ENCODE assay signal across 14 mouse cellular contexts in the genomic region with DNA sequence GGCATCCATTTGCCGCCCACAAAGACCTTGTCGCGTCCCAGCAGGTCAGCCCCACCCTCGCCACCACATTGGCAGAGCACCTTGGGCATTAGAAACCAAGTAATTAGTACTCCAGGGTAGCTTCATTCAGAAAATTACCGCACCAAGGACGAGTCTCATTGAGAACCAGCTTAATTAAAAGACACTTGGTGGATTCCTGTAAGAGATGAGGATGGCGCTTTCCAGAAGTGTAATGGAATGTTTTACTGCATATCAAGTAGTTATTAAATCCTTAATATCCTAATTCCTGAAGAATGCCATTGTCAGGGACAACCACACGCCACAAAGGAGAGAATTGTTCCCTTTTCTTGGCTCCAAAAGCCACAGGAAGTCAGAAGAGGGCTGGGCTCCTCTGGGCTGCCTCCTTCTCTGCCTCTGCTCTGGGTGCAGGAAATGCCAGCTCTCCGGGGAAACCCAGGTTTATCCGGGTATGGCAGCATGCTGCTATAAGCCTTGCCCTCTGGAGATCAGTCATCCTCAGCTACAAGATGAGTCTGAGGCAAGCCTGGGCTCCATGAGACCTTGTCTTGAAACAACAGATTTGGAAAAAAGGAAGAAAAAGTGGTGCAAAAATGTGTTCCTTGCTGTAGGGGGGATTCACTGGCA. TPM values are rescaled to one million over a fixed set of nuclear protein-coding genes. Genes with fewer than 3 reads are reported as not detected.
DNase-seq lines count a peak whose midpoint lies in the region; ATAC-seq lines count a peak whose summit lies in the region.
"Had no signal": no experiment of that assay in that cellular context is flagged by ENCODE, and none has a peak within 500 bp of the region (broad histone marks: within the 10 kb centered on the region; RNA-seq: fewer than 3 reads in every experiment).

No protein-coding gene starts in this region.

- ATAC-seq in inflammation-experienced regulatory T-cells, adult 6 months: peak; percentile 61
- ATAC-seq in hindbrain, embryonic 14.5 days (ENCODE audit: low FRiP score): no peak

- no peak overlapping the region for H3K9ac ChIP-seq in hindbrain, embryonic 14.5 days

- H3K36me3 ChIP-seq in hindbrain, embryonic 14.5 days (replicated peaks; ENCODE audit: control insufficient read depth, insufficient read depth): no peaks in the 10 kb centered on the region
- H3K36me3 ChIP-seq: forebrain, embryonic 10.5 days; hindbrain, embryonic 10.5 days had no signal

- no peak overlapping the region for H3K27ac ChIP-seq in hindbrain, embryonic 14.5 days
- H3K27ac ChIP-seq: forebrain, embryonic 10.5 days; hindbrain, embryonic 10.5 days; layer of hippocampus, adult 2 months had no signal

- no peaks in the 10 kb centered on the region for H3K27me3 ChIP-seq in hindbrain, embryonic 14.5 days (ENCODE audit: control insufficient read depth, insufficient read depth, low read length)

- peak; percentile 44 for DNase-seq in 3134 (ENCODE audit: extremely low read depth, insufficient read length, low spot score)
- DNase-seq in CD4-positive helper T cell, adult 2 months (ENCODE audit: low read depth, low spot score): peak; percentile 64
- DNase-seq in thymus, adult 18-20 months: peak; percentile 60 to 73
- DNase-seq in neural tube, embryonic 10.5 days (ENCODE audit: extremely low spot score, low spot score): no peak
- DNase-seq in hindbrain, embryonic 14.5 days (ENCODE audit: low spot score): no peak
- DNase-seq in adrenal gland, postnatal 36 days: no peak
- DNase-seq: cerebellum, adult 8-10 months; kidney, adult 11 months; liver; spleen, adult 18-20 months had no signal

- 62% methylated on average over 10 of the region's 10 CpGs for WGBS in hindbrain, embryonic 14.5 days

- peaks cover 7% of the 10 kb centered on the region; the same call in 1 of the 2 replicates for H3K4me1 ChIP-seq in hindbrain, embryonic 14.5 days (replicated peaks; ENCODE audit: control insufficient read depth, insufficient read depth, low read length)

- H3K9me3 ChIP-seq in hindbrain, embryonic 14.5 days (ENCODE audit: control insufficient read depth, low read length): no peaks in the 10 kb centered on the region
- H3K9me3 ChIP-seq: forebrain, embryonic 10.5 days; hindbrain, embryonic 10.5 days had no signal

- H3K4me2 ChIP-seq in hindbrain, embryonic 14.5 days (replicated peaks): no peak overlapping the region

- H3K4me3 ChIP-seq in hindbrain, embryonic 14.5 days (replicated peaks; ENCODE audit: low read length): no peak overlapping the region
- H3K4me3 ChIP-seq: forebrain, embryonic 10.5 days; hindbrain, embryonic 10.5 days; layer of hippocampus, adult 2 months had no signal

RNA-seq across cellular contexts. Expression of a gene that starts 22.9 kb away (rescaled TPM):
- 100 to 1,000 TPM in 1 of 3 experiments, 10 to 100 TPM in 2; 67.6 to 143 (median 84.9) TPM for polyA plus RNA-seq in inflammation-experienced regulatory T-cells, adult 6 months (2017; shearing (Covaris generic))
- polyA plus RNA-seq in hindbrain, embryonic 14.5 days (2014; fragmentation: Nextera tagmentation; extraction: Ambion mirVana): 295 and 334 TPM in 2 replicates
- 100 to 1,000 TPM; 433 to 439 TPM for total RNA-seq in adrenal gland, postnatal 36 days (2021)

RNA-seq across cellular contexts. Expression of a gene that starts 55.0 kb away (rescaled TPM):
- polyA plus RNA-seq in inflammation-experienced regulatory T-cells, adult 6 months (2017; shearing (Covaris generic)): 100 to 1,000 TPM; 144 to 447 (median 399) TPM
- polyA plus RNA-seq in hindbrain, embryonic 14.5 days (2014; fragmentation: Nextera tagmentation; extraction: Ambion mirVana): 6.9 and 7.2 TPM in 2 replicates
- total RNA-seq in adrenal gland, postnatal 36 days (2021): 10 to 100 TPM; 36.8 to 50.1 TPM

RNA-seq across cellular contexts. Expression of a gene that starts 58.5 kb away (rescaled TPM):
- polyA plus RNA-seq in inflammation-experienced regulatory T-cells, adult 6 months (2017; shearing (Covaris generic)): 10 to 100 TPM; 36.1 to 45.4 (median 44.5) TPM
- 138 and 152 TPM in 2 replicates for polyA plus RNA-seq in hindbrain, embryonic 14.5 days (2014; fragmentation: Nextera tagmentation; extraction: Ambion mirVana)
- 100 to 1,000 TPM; 156 to 165 TPM for total RNA-seq in adrenal gland, postnatal 36 days (2021)

Comparison
In these comparisons a context has a peak if more than half of its experiments do, and no peak if none do; other contexts are left out.
1. DNase-seq: peak in 3134 (single experiment), CD4-positive helper T cell, adult 2 months (single experiment) and thymus, adult 18-20 months (2 of 2); none in neural tube, embryonic 10.5 days (single experiment), hindbrain, embryonic 14.5 days (single experiment) and adrenal gland, postnatal 36 days (0 of 2).
2. RNA of a gene that starts 55.0 kb away (polyA plus RNA-seq): 144 to 447 TPM in inflammation-experienced regulatory T-cells, adult 6 months; 6.9 to 7.2 TPM in hindbrain, embryonic 14.5 days; every median in the first group is over 10 times any median in the second.